Mouse (Mus musculus) spleen, adult 2 months (tissue): Measurements from ENCODE around the gene Isx. TPM values are rescaled to one million over a fixed set of nuclear protein-coding genes. Genes with fewer than 3 reads are reported as not detected.

Source experiments
- DNase-seq, 2 experiments: peaks; one replicate each; pipeline versions ENCODE4 v3.0.0 to v3.0.0-alpha.2; 2012 to 2021; ENCODE audit warnings: low spot score in 2 of 2, low read depth in 1 of 2
- H3K27ac ChIP-seq: fragments of 200-500 bp; 2 replicates; pipeline ENCODE4 v1.5.1; 2012; ENCODE audit warnings: low read length, inconsistent platforms; ENCODE audit not compliant: insufficient read depth
- H3K27me3 ChIP-seq: fragments of 200-500 bp; 2 replicates; pipeline ENCODE4 v1.6.1; 2012; ENCODE audit warnings: mild to moderate bottlenecking, moderate library complexity, low read length, inconsistent platforms; ENCODE audit not compliant: control insufficient read depth, insufficient read depth
- H3K36me3 ChIP-seq: fragments of 200-500 bp; 2 replicates; pipeline ENCODE4 v1.6.1; 2012; ENCODE audit warnings: mild to moderate bottlenecking, low read length, inconsistent platforms; ENCODE audit not compliant: control insufficient read depth, insufficient read depth
- H3K4me1 ChIP-seq: fragments of 200-500 bp; 2 replicates; pipeline ENCODE4 v1.6.1; 2011; ENCODE audit warnings: inconsistent platforms; ENCODE audit not compliant: control insufficient read depth, insufficient read depth, insufficient read length
- H3K4me3 ChIP-seq: fragments of 200-500 bp; 2 replicates; pipeline ENCODE4 v1.5.1; 2011; ENCODE audit warnings: mild to moderate bottlenecking, inconsistent platforms; ENCODE audit not compliant: insufficient read depth, insufficient read length; ENCODE audit errors: extremely low read depth
- CTCF ChIP-seq: fragments of 200-500 bp; IDR thresholded peaks from 2 replicates; pipeline ENCODE4 v1.5.1; 2011; ENCODE audit warnings: mild to moderate bottlenecking, inconsistent platforms; ENCODE audit not compliant: insufficient read depth, insufficient read length, insufficient replicate concordance; ENCODE audit errors: extremely low read depth
- POLR2A ChIP-seq: fragments of 200-500 bp; IDR thresholded peaks from 2 replicates; pipeline ENCODE4 v1.6.1; 2011; ENCODE audit warnings: low read depth, low read length, inconsistent platforms
- WGBS: fragments of 180-500 bp; shearing (Covaris S2); methylation state at CpG from one replicate; pipeline ENCODE4 v1.1.7; 2018; 5-methylcytosine and 5-hydroxymethylcytosine counted together
- polyA plus RNA-seq: library from polyadenylated mRNA; depleted of rRNA; stranded (reverse); fragments of >200 nt; gene quantifications from 2 replicates; pipeline ENCODE4 v1.2.3, GENCODE M21; 2012

Gene Isx
- polyA plus RNA-seq, 1 experiment: 0.04 TPM

GRCm38 (mm10) chr8:74853488-74853887, 19.5 kb upstream of the Isx start:
- no peaks in the 10 kb centered on the region for H3K4me1 ChIP-seq
- TF ChIP-seq POLR2A: no peak
- TF ChIP-seq CTCF: no peak
- H3K4me3 ChIP-seq: no peak overlapping the region
- no peaks in the 10 kb centered on the region for H3K36me3 ChIP-seq
- WGBS: 25% methylated on average over 5 of the region's 5 CpGs
- no peak for DNase-seq
- no peaks in the 10 kb centered on the region for H3K27me3 ChIP-seq
- H3K27ac ChIP-seq: no peak overlapping the region

GRCm38 (mm10) chr8:74854786-74855185, 18.2 kb upstream of the Isx start:
- no peaks in the 10 kb centered on the region for H3K4me1 ChIP-seq

GRCm38 (mm10) chr8:74855341-74855740, 17.6 kb upstream of the Isx start:
- H3K27me3 ChIP-seq: no peaks in the 10 kb centered on the region
- no peak overlapping the region for H3K4me3 ChIP-seq
- no peak for TF ChIP-seq POLR2A
- no peak for TF ChIP-seq CTCF
- H3K27ac ChIP-seq: no peak overlapping the region
- 89% methylated on average over 3 of the region's 3 CpGs for WGBS
- H3K36me3 ChIP-seq: no peaks in the 10 kb centered on the region
- DNase-seq: no peak
- no peaks in the 10 kb centered on the region for H3K4me1 ChIP-seq

More at GRCm38 (mm10) chr8:74854786-74855185, 18.2 kb upstream of the Isx start:
- no peaks in the 10 kb centered on the region for H3K36me3 ChIP-seq
- no peak for TF ChIP-seq POLR2A
- no peak for TF ChIP-seq CTCF
- no peak for DNase-seq
- 92% methylated on average over 4 of the region's 4 CpGs for WGBS
- no peak overlapping the region for H3K27ac ChIP-seq
- H3K27me3 ChIP-seq: no peaks in the 10 kb centered on the region
- H3K4me3 ChIP-seq: no peak overlapping the region

GRCm38 (mm10) chr8:74859241-74859640, 13.7 kb upstream of the Isx start:
- Histone ChIP-seq H3K27ac (no peak overlapping the region), H3K27me3 (no peaks in the 10 kb centered on the region), H3K4me1 (no peaks in the 10 kb centered on the region), H3K4me3 (no peak overlapping the region), H3K36me3 (no peaks in the 10 kb centered on the region)
- no peak for DNase-seq
- WGBS: 89% methylated on average over 4 of the region's 4 CpGs
- TF ChIP-seq CTCF: no peak
- TF ChIP-seq POLR2A: no peak

- 86% methylated on average over 6 of the region's 6 CpGs for WGBS
- H3K4me3 ChIP-seq: no peak overlapping the region
- TF ChIP-seq CTCF: no peak
- TF ChIP-seq POLR2A: no peak
- H3K4me1 ChIP-seq: no peaks in the 10 kb centered on the region
- no peaks in the 10 kb centered on the region for H3K36me3 ChIP-seq
- H3K27me3 ChIP-seq: no peaks in the 10 kb centered on the region
- no peak for DNase-seq
- no peak overlapping the region for H3K27ac ChIP-seq
These were observed 12.5 kb upstream of the Isx start for GRCm38 (mm10) chr8:74860449-74860848.

GRCm38 (mm10) chr8:74862598-74862997, 10.4 kb upstream of the Isx start:
- WGBS: 82% methylated on average over 2 of the region's 2 CpGs

GRCm38 (mm10) chr8:74870346-74870949, 2.5 kb upstream of the Isx start:
- TF ChIP-seq POLR2A (no peak), CTCF (no peak)
- no peak for DNase-seq
- Histone ChIP-seq H3K36me3 (no peaks in the 10 kb centered on the region), H3K27ac (no peak overlapping the region), H3K4me3 (no peak overlapping the region), H3K27me3 (no peaks in the 10 kb centered on the region), H3K4me1 (no peaks in the 10 kb centered on the region)
- WGBS: 79% methylated on average over 4 of the region's 4 CpGs

More at GRCm38 (mm10) chr8:74862598-74862997, 10.4 kb upstream of the Isx start:
- TF ChIP-seq CTCF (no peak), POLR2A (no peak)
- H3K4me3 ChIP-seq: no peak overlapping the region
- no peak for DNase-seq
- H3K36me3 ChIP-seq: no peaks in the 10 kb centered on the region
- no peaks in the 10 kb centered on the region for H3K27me3 ChIP-seq
- no peaks in the 10 kb centered on the region for H3K4me1 ChIP-seq
- H3K27ac ChIP-seq: no peak overlapping the region
